Mouse (Mus musculus) MEL (cell line): ENCODE measurements around the gene Med16.

Experiments
- CTCF ChIP-seq, 3 experiments: IDR thresholded peaks in 2 of 3; conservative IDR thresholded peaks in 1 of 3; 2 replicates each; pipeline ENCODE4 v1.5.1; 2011 to 2012; ENCODE audit warnings: low read length in 3 of 3, low read depth in 2 of 3, mild to moderate bottlenecking in 2 of 3, improper control_type of control experiment in 1 of 3, inconsistent platforms in 1 of 3, mixed read lengths in 1 of 3, moderate library complexity in 1 of 3; ENCODE audit not compliant: control insufficient read depth in 1 of 3, insufficient read depth in 1 of 3, poor library complexity in 1 of 3, severe bottlenecking in 1 of 3
- EP300 ChIP-seq, 2 experiments: IDR thresholded peaks; 2 replicates each; pipeline ENCODE4 v1.6.1; 2011; ENCODE audit warnings: improper control_type of control experiment in 2 of 2, low read length in 2 of 2, low read depth in 1 of 2, mild to moderate bottlenecking in 1 of 2
- HCFC1 ChIP-seq: IDR thresholded peaks from 2 replicates; pipeline ENCODE4 v1.6.1; 2012; ENCODE audit warnings: low read depth, mild to moderate bottlenecking, inconsistent platforms, low read length, improper control_type of control experiment, moderate library complexity
- MYC ChIP-seq: IDR thresholded peaks from 2 replicates; pipeline ENCODE4 v1.6.1; 2011; ENCODE audit warnings: low read depth, mild to moderate bottlenecking, low read length, improper control_type of control experiment, moderate library complexity
- POLR2A ChIP-seq, 2 experiments: IDR thresholded peaks; 2 replicates each; pipeline ENCODE4 v1.6.1; 2011 to 2012; ENCODE audit warnings: low read length in 2 of 2, mild to moderate bottlenecking in 2 of 2, control low read depth in 1 of 2, improper control_type of control experiment in 1 of 2, low read depth in 1 of 2, moderate library complexity in 1 of 2; ENCODE audit not compliant: control insufficient read depth in 1 of 2, insufficient read depth in 1 of 2, poor library complexity in 1 of 2
- SMC3 ChIP-seq: IDR thresholded peaks from 2 replicates; pipeline ENCODE4 v1.6.1; 2011; ENCODE audit warnings: low read depth, low read length, improper control_type of control experiment
- TAL1 ChIP-seq: IDR thresholded peaks from 2 replicates; pipeline ENCODE4 v1.6.1; 2012; ENCODE audit warnings: mild to moderate bottlenecking, inconsistent platforms, low read length, moderate library complexity, mixed read lengths
- TCF12 ChIP-seq: IDR thresholded peaks from 2 replicates; pipeline ENCODE4 v1.6.1; 2014; ENCODE audit warnings: low read depth, mild to moderate bottlenecking, inconsistent platforms, low read length, improper control_type of control experiment, moderate library complexity
- UBTF ChIP-seq: IDR thresholded peaks from 2 replicates; pipeline ENCODE4 v1.6.1; 2012; ENCODE audit warnings: low read depth, mild to moderate bottlenecking, inconsistent platforms, low read length, improper control_type of control experiment, moderate library complexity, borderline replicate concordance; ENCODE audit not compliant: insufficient read depth
- ZMIZ1 ChIP-seq: IDR thresholded peaks from 2 replicates; pipeline ENCODE4 v1.6.1; 2012; ENCODE audit warnings: low read depth, mild to moderate bottlenecking, inconsistent platforms, low read length, improper control_type of control experiment, moderate library complexity

DNA sequence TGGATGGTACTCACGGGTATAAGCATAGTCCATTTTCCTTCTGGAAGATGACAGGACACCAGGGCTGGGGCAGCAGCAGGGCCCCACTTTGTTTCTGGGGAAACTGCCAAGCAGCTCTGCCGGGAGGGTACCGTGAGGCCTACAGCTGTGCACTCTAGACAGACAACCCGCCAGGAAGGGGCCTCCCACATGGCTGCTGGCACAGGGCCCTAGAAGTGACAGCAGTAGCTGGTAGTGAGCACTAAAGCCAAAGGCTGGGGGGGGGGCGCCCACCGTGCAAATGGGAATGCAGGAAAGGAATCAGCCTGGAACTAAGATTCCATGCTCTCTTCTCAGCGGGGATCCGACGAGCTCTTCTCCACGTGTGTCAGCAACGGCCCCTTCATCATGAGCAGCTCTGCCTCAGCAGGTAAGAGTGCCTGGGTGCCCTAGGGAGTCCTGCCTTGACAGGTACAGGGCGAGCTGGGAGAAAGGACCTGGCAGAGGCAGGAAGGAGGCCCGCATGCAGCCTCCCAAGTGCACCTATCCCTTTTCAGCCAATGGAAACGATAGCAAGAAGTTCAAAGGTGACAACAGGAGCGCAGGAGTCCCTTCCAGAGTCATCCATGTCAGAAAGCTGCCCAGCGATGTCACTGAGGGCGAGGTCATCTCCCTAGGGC lies 50.2 kb downstream of the Med16 start:
- TF ChIP-seq POLR2A (IDR thresholded peaks at IDR 0.05; ENCODE audit: control insufficient read depth in 1 of 2, insufficient read depth in 1 of 2, low read depth in 1 of 2, low read length in 2 of 2, poor library complexity in 1 of 2) (no peak), CTCF (IDR thresholded peaks at IDR 0.05 in 2 of 3, conservative IDR thresholded peaks at IDR 0.05 in 1 of 3; ENCODE audit: control insufficient read depth in 1 of 3, insufficient read depth in 1 of 3, low read depth in 2 of 3, low read length in 3 of 3, poor library complexity in 1 of 3, severe bottlenecking in 1 of 3) (no peak), ZMIZ1 (no peak), HCFC1 (no peak), EP300 (IDR thresholded peaks at IDR 0.05; ENCODE audit: low read depth in 1 of 2, low read length in 2 of 2) (no peak), SMC3 (no peak), MYC (no peak), TCF12 (no peak), TAL1 (no peak), UBTF (no peak)
